Mouse (Mus musculus) erythroblast, embryonic 14.5 days (primary cell): ENCODE measurements around the gene Slc10a3.

ENCODE experiments used
- GATA1 ChIP-seq: IDR thresholded peaks from 2 replicates; pipeline ENCODE4 v1.6.1; 2012; ENCODE audit warnings: low read length, inconsistent platforms, mixed read lengths
- TAL1 ChIP-seq: IDR thresholded peaks from 3 replicates; pipeline ENCODE4 v1.6.1; 2012; ENCODE audit warnings: low read length, inconsistent platforms, mixed read lengths

- TF ChIP-seq TAL1 (no peak), GATA1 (no peak)
Measured at GRCm38 (mm10) chrX:74400136-74400535, 27.0 kb upstream of the Slc10a3 start.
